Mouse (Mus musculus): ENCODE data around the gene 2310011J03Rik.

The 2310011J03Rik gene

DNA sequence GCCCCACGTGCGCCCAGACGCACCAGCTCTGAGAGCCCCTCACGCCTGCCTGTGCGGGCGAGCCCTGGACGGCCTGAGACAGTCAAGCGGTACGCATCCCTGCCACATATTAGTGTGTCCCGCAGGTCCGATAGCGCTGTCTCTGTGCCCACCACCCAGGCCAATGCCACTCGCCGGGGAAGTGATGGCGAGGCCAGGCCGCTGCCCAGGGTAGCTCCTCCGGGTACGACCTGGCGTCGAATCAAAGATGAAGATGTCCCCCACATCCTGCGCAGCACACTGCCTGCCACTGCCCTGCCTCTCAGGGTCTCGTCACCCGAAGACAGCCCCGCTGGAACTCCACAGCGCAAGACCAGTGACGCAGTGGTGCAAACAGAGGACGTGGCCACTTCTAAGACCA is 5.0 kb downstream of the 2310011J03Rik start:
- no peak for DNase-seq (ENCODE audit: low read depth, low spot score)

DNA sequence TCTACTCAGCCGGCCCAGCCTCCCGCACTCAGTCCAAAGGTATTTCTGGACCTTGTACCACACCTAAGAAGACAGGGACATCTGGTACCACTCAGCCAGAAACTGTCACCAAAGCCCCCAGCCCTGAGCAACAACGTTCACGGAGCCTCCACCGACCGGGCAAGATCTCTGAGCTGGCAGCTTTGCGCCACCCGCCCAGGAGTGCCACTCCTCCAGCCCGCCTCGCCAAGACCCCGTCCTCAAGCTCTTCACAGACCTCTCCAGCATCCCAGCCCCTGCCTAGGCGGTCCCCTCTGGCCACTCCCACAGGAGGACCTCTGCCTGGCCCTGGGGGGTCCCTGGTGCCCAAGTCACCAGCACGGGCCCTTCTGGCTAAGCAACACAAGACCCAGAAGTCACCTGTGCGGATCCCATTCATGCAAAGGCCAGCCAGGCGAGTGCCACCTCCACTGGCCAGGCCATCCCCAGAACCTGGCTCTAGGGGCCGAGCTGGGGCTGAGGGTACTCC is 5.8 kb downstream of the 2310011J03Rik start:
- no peak for DNase-seq (ENCODE audit: low read depth, low spot score)

DNA sequence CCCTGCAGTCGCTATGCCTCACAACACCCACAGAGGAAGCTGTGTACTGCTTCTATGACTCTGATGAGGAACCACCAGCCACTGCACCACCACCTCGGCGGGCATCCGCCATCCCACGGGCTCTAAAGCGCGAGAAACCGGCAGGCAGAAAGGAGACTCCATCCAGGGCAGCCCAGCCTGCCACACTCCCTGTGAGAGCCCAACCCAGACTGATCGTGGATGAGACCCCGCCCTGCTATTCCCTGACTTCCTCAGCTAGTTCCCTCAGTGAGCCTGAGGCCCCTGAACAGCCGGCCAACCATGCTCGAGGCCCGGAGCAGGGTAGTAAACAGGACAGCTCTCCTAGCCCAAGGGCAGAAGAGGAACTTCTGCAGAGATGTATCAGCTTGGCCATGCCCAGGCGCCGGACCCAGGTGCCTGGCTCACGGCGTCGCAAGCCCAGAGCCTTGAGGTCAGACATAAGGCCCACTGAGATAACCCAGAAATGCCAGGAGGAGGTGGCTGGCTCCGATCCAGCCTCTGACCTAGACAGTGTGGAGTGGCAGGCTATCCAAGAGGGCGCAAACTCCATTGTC is 6.6 kb downstream of the 2310011J03Rik start:
- no peak for DNase-seq (ENCODE audit: low read depth, low spot score)

DNA sequence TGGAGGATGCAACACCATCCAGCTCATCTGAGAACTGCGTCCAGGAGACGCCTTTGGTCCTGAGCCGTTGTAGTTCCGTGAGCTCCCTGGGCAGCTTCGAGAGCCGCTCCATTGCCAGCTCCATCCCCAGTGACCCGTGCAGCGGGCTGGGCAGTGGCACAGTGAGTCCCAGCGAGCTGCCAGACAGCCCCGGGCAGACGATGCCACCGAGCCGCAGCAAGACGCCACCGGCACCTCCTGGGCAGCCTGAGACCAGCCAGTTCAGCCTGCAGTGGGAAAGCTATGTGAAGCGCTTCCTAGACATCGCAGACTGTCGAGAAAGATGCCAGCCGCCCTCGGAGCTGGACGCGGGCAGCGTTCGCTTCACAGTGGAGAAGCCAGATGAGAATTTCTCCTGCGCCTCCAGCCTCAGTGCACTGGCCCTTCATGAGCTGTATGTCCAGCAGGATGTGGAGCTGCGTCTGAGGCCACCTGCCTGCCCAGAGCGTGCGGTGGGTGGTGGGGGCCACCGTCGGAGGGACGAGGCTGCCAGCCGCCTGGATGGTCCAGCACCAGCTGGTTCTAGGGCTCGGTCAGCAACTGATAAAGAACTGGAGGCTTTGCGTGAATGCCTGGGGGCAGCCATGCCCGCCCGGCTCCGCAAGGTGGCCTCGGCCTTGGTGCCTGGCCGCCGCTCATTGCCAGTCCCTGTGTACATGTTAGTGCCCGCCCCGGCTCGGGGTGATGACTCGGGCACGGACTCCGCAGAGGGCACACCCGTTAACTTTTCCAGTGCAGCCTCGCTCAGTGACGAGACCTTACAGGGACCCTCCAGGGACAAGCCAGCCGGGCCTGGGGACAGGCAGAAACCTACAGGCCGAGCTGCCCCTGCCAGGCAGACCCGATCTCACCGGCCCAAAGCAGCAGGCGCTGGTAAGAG is 7.5 kb downstream of the 2310011J03Rik start:
- DNase-seq (ENCODE audit: low read depth, low spot score) = no peak

DNA sequence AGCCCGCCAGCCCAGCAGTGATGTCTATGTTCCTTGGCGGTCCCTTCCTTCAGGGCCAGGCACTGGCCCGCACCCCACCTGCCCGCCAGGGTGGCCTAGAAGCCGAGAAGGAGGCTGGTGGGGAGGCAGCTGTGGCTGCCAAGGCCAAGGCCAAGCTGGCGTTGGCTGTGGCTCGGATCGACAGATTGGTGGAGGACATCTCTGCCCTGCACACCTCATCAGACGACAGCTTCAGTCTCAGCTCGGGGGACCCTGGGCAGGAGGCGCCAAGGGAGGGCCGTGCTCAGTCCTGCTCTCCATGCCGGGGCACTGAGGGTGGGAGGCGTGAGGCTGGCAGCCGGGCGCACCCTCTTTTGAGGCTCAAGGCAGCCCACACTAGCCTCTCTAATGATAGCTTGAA is 8.8 kb downstream of the 2310011J03Rik start:
- DNase-seq (ENCODE audit: low read depth, low spot score) = no peak

DNA sequence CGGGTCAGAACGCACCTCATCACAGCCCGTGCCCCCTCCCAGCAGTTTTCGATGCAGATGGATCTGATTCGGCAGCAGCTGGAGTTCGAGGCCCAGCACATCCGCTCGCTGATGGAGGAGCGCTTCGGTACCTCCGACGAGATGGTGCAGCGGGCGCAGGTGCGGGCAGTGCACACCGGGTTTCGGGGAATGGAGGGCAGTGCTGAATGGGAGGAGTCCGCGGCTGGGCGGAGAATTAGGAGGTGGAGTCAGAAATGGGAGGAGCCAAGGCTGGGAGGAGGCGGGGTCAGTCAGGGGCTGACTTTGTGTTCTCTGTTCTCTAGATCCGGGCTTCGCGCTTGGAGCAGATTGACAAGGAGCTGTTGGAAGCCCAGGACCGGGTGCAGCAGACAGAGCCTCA is 15.5 kb downstream of the 2310011J03Rik start:
- DNase-seq (ENCODE audit: low read depth, low spot score) = no peak

DNA sequence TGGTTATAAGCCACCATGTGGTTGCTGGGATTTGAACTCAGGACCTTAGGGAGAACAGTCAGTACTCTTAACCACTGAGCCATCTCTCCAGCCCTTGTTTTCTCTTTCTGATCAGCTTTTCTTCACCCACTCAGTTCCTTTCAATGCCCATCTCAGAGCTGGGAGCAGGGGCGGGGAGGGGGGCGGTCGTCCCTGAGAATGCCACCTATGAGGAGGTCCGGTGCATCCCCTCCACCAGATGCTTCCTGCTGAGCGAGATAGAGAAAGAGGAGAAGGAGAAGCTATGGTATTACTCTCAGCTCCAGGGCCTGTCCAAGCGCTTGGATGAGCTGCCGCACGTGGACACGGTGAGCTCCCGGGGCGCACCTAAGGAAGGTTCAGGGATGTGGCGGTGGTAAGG is 15.9 kb downstream of the 2310011J03Rik start:
- DNase-seq (ENCODE audit: low read depth, low spot score) = no peak

DNA sequence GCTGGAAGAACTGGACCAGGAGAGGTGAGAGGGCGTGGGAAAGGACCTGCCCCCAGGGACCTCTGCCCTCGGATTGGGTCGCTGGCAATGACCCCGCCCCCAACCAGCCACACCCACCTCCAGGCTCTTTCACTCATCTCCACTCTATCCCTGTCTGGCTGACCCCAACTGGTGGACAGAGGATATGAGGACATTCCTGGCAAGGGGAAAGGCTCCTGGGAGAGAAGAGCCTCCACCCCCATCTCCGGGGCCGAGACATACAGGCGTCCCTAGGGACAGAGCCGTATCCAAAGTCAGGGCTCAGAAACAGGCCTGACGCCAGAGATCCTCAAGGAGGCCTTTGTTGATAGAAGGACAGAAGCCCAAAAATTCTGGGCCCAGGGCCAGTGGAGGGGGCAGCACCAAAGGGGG is 17.9 kb downstream of the 2310011J03Rik start:
- DNase-seq (ENCODE audit: low read depth, low spot score) = no peak

DNA sequence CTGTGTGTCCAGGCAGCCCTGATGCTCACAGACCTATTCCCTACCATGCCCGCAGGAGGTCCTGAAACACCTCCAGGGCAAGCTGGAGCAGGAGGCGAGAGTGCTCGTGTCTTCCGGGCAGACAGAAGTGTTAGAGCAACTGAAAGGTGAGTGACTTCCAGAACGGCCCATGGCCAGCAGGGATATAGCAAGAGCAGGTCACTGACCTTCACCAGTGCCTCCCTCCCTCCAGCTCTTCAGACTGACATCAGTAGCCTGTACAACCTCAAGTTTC is 18.3 kb downstream of the 2310011J03Rik start:
- no peak for DNase-seq (ENCODE audit: low read depth, low spot score)

DNA sequence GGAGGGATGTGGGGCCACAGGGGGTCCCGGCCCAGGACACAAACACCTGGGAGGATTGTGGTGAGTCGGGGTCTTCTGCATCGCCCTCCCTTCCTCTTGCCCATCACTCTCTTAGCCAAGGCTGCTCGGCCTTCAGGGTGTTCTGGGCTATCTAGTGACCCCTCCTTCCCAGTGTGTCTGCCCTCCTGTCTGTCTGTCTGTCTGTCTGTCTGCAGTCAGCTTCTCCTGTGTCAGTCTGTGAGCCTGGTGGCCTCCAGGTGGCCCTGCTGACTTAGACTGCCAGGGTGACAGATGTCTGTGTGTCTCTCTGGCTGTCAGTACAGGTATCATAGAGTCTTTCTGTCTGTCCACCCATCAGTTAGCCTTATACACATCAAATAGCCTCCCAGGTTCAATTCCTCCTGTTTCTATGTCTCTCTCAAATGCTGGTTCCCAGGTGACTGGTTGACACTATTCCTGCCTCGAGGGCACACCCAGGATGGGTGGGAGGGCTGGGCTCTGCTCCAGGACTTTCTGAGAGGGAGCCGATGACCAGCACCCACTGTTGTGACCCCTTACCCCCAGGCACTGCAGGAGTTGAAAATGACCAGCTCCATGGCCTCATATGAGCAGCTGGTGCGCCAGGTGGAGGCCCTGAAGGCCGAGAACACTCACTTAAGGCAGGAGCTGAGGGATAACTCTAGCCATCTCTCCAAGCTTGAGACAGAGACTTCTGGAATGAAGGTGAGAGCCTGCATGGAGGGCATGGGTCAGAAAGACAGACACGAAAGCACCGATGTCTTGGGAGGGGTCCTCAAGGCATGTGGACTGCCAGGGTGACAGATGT is 18.9 kb downstream of the 2310011J03Rik start:
- DNase-seq (ENCODE audit: low read depth, low spot score) = no peak

DNA sequence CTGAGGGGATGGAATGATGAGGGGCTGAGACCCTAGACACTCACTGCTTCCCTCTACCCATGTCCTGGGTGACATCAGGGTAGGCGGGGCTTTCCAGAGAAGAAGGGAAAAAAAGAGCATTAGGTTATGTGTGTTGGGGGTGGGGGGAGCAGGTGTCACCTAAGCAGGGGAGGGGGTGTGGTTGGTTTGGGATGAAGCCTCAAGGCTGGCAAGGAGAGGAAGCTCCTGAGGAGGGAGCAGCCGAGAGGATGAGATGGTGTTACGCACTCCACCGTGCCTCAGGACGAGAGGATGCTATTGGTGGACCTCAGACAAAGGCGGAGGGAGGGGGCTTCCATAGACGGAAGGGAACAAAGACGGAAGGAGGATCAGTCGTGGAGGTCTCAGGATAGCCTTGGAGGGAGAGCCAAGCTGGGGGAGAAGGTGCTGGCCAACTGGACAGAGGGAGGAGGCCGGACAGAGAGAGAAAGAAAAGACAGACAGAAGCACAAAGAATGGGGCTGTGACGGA is 19.6 kb downstream of the 2310011J03Rik start:
- DNase-seq (ENCODE audit: low read depth, low spot score) = no peak

DNA sequence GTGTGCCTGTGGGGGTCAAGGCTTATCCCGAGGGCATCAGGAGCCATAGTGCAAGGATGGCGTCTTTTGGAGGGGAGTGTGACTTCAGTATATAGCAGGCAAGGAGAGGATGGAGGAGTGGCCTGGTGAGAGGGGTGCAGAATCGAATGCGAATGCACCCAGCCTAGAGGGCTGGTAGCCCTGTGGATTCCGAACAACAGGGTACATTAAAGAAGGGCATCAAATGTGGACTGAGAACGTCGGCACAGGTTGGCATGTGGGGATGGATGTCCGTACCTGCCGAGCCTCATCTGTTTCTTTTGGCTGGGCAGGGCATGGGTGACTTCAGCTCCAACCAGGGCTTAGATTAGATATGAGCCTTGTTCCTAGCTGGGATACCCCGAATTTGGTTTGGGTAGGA is 20.5 kb downstream of the 2310011J03Rik start:
- no peak for DNase-seq (ENCODE audit: low read depth, low spot score)

GRCm38 (mm10) chr10:80299301-80299700 is 21.0 kb downstream of the 2310011J03Rik start:
- DNase-seq (ENCODE audit: low read depth, low spot score) = no peak

GRCm38 (mm10) chr10:80298571-80299281 is 21.6 kb downstream of the 2310011J03Rik start:
- no peak for DNase-seq (ENCODE audit: low read depth, low spot score)

- no peak for DNase-seq (ENCODE audit: low read depth, low spot score)
These were observed 22.7 kb downstream of the 2310011J03Rik start for GRCm38 (mm10) chr10:80297526-80298133.

GRCm38 (mm10) chr10:80296824-80297223 is 23.5 kb downstream of the 2310011J03Rik start:
- no peak for DNase-seq (ENCODE audit: low read depth, low spot score)

GRCm38 (mm10) chr10:80295618-80296425 is 24.5 kb downstream of the 2310011J03Rik start, which contains the start of gene Apc2:
Gene Apc2 (plus strand): TSS chr10:80295977.
- no peak for DNase-seq (ENCODE audit: low read depth, low spot score)

DNA sequence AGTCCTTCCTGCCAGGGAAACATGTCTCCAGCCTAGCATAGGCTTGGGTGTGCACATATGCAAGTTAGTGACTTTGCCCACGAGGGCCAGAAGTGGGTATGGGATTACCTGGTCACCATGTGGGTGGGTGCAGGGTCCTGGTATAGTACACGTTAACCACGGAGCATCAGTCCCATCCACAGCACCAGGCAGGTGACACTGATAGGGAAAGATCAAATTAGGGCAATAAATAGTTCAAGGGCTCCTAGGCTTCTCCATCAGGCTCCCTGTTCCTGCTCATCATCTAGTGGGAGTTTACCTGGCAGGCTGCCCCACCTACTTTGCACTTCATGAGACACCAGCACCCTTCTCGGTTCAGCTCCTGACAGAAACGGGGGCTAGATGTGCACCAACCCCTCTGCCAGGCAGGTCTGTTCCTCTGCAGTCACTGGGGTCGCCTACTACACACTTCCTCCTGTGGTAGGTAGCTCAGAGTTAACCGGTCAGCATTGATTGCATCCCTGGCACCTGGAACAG is 25.5 kb downstream of the 2310011J03Rik start:
- no peak for DNase-seq (ENCODE audit: low read depth, low spot score)

DNA sequence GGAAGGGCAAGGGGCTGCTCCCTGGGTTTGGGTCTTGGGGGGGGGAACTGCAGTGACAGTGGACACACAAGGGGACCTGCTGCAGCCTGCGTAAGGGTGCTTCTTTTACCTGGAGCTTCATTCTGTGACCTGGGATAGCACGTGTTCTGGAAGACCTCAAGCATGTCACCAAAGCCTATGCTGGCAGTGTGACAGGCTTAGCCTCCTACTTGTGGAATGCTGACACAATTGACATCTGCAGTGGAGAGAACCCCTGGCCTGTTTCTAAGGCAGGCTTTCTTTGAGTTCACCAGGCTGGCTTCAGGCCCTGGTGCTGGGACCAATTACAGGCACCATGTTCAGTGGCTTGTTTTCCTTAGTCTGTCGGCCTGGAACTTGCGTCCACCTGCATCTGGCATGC is 26.0 kb downstream of the 2310011J03Rik start:
- no peak for DNase-seq (ENCODE audit: low read depth, low spot score)

- no peak for DNase-seq (ENCODE audit: low read depth, low spot score)
These were observed 27.0 kb downstream of the 2310011J03Rik start for GRCm38 (mm10) chr10:80293325-80293724.
